Mouse (Mus musculus): Measurements from ENCODE around the gene Slit1. TPM values are rescaled to one million over a fixed set of nuclear protein-coding genes. Genes with fewer than 3 reads are reported as not detected.

Gene Slit1
- total RNA-seq (2015; ENCODE audit: low replicate concordance) = 1.1 and 1.7 TPM in 2 replicates
- 1.0 and 1.6 TPM in 2 replicates for total RNA-seq (2017; ENCODE audit: low replicate concordance)

- no peak for ATAC-seq (replicated peaks; ENCODE audit: low FRiP score, poor library complexity, severe bottlenecking)
These were observed at the start of gene Slit1 for GRCm38 (mm10) chr19:41743396-41743795. TSS of gene Slit1 (minus strand) at chr19:41743665.

- ATAC-seq (replicated peaks; ENCODE audit: low FRiP score, poor library complexity, severe bottlenecking) = no peak
These were observed 49.5 kb upstream of the Slit1 start for GRCm38 (mm10) chr19:41792934-41793486.

GRCm38 (mm10) chr19:41791384-41791783 is 47.9 kb upstream of the Slit1 start:
- ATAC-seq (replicated peaks; ENCODE audit: low FRiP score, poor library complexity, severe bottlenecking) = peak; percentile 55; the same call in 1 of the 2 replicates

- no peak for ATAC-seq (replicated peaks; ENCODE audit: low FRiP score, poor library complexity, severe bottlenecking)
These were observed 45.9 kb upstream of the Slit1 start for GRCm38 (mm10) chr19:41789110-41789961.

- ATAC-seq (replicated peaks; ENCODE audit: low FRiP score, poor library complexity, severe bottlenecking) = no peak
These were observed 43.4 kb upstream of the Slit1 start for GRCm38 (mm10) chr19:41786896-41787295.

- no peak for ATAC-seq (replicated peaks; ENCODE audit: low FRiP score, poor library complexity, severe bottlenecking)
These were observed 34.0 kb upstream of the Slit1 start for GRCm38 (mm10) chr19:41777514-41777913.

GRCm38 (mm10) chr19:41768711-41769110 is 25.2 kb upstream of the Slit1 start:
- no peak for ATAC-seq (replicated peaks; ENCODE audit: low FRiP score, poor library complexity, severe bottlenecking)

GRCm38 (mm10) chr19:41766628-41767027 is 23.2 kb upstream of the Slit1 start:
- no peak for ATAC-seq (replicated peaks; ENCODE audit: low FRiP score, poor library complexity, severe bottlenecking)

GRCm38 (mm10) chr19:41763870-41764660 is 20.6 kb upstream of the Slit1 start:
- 0 out of 2 replicates have a peak, but pooled peaks have one; percentile 68 for ATAC-seq (replicated peaks; ENCODE audit: low FRiP score, poor library complexity, severe bottlenecking)

GRCm38 (mm10) chr19:41761529-41761928 is 18.1 kb upstream of the Slit1 start:
- ATAC-seq (replicated peaks; ENCODE audit: low FRiP score, poor library complexity, severe bottlenecking) = 0 out of 2 replicates have a peak, but pooled peaks have one; percentile 40

- no peak for ATAC-seq (replicated peaks; ENCODE audit: low FRiP score, poor library complexity, severe bottlenecking)
These were observed 16.3 kb upstream of the Slit1 start for GRCm38 (mm10) chr19:41759765-41760164.

- no peak for ATAC-seq (replicated peaks; ENCODE audit: low FRiP score, poor library complexity, severe bottlenecking)
These were observed 15.8 kb upstream of the Slit1 start for GRCm38 (mm10) chr19:41759270-41759669.

- ATAC-seq (replicated peaks; ENCODE audit: low FRiP score, poor library complexity, severe bottlenecking) = no peak
These were observed 11.3 kb upstream of the Slit1 start for GRCm38 (mm10) chr19:41754760-41755159.

- ATAC-seq (replicated peaks; ENCODE audit: low FRiP score, poor library complexity, severe bottlenecking) = no peak
These were observed 8.4 kb upstream of the Slit1 start for GRCm38 (mm10) chr19:41751906-41752305.

- ATAC-seq (replicated peaks; ENCODE audit: low FRiP score, poor library complexity, severe bottlenecking) = no peak
These were observed 4.0 kb upstream of the Slit1 start for GRCm38 (mm10) chr19:41747436-41747835.

GRCm38 (mm10) chr19:41745941-41746557 is 2.6 kb upstream of the Slit1 start:
- ATAC-seq (replicated peaks; ENCODE audit: low FRiP score, poor library complexity, severe bottlenecking) = no peak

- no peak for ATAC-seq (replicated peaks; ENCODE audit: low FRiP score, poor library complexity, severe bottlenecking)
These were observed 4.6 kb downstream of the Slit1 start for GRCm38 (mm10) chr19:41738896-41739295.

GRCm38 (mm10) chr19:41738429-41738805 is 5.0 kb downstream of the Slit1 start:
- no peak for ATAC-seq (replicated peaks; ENCODE audit: low FRiP score, poor library complexity, severe bottlenecking)

GRCm38 (mm10) chr19:41737657-41738428 is 5.6 kb downstream of the Slit1 start:
- ATAC-seq (replicated peaks; ENCODE audit: low FRiP score, poor library complexity, severe bottlenecking) = no peak

All from erythroid progenitor cell, adult 5-6 weeks (primary cell).